ENCODE assay signal across 8 mouse cellular contexts in the genomic region with DNA sequence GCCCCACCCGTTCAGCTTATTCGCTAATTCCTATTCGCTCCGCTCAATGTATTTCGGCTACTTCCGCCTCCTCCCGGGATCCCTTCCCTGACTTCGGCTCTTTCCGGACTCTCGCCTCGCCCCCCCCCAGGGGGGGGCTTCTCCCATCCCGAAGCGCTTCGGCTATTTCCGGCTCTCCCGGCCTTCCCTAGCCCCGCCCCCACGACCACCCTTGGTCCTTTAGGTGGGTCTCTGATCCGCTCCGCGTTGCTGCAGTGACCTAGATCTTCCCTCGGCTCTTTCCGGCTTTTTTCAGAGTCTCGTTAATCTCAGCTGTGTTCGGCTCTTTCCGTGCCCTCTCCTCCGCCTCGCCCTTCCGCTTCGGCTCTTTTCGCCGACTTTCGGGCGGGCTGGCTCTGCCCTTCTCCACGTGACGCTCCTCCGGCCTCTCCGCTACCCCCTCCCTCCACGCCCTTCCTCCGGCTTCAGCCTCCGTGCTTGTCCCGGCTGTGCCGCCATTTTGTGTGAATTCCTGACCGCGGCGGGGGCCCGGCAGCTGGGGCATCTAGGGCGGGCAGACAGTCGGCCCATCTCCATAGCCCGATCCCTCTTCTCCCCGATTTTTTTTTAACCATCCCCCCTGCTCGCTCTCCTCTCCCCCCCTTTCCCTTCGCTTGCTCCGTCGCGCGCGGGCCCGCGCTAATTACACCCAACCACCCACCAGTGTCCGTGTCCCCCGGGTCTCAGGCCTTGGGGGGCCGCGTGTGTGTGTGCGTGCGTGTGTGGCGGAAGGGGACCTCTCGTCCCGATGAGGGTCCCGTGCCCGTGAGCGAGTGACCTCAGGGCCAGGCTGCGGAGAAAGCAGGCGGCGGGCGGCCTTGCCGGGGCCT. TPM values are rescaled to one million over a fixed set of nuclear protein-coding genes. Genes with fewer than 3 reads are reported as not detected.
DNase-seq lines count a peak whose midpoint lies in the region; ATAC-seq lines count a peak whose summit lies in the region.

No protein-coding gene starts in this region.

- no peaks in the 10 kb centered on the region for H3K9me3 ChIP-seq in hindbrain, embryonic 15.5 days

- peak; percentile 96 for ATAC-seq in hindbrain, embryonic 15.5 days (ENCODE audit: low FRiP score, low read depth)

- WGBS in hindbrain, embryonic 15.5 days, result under 1% methylated on average over 77 of the region's 77 CpGs
- WGBS in macrophage (ENCODE audit: missing documents), result under 1% methylated on average over 77 of the region's 77 CpGs

- peaks cover 36% of the 10 kb centered on the region for H3K79me2 ChIP-seq in macrophage (ENCODE audit: inconsistent target)

- H3K4me2 ChIP-seq in hindbrain, embryonic 15.5 days, result peak overlapping the region; percentile 77

- peak overlapping the region; percentile 100 for H3K27ac ChIP-seq in hindbrain, embryonic 15.5 days (replicated peaks)
- H3K27ac ChIP-seq in macrophage, result peak overlapping the region; percentile 95

- peak overlapping the region; percentile 100 for H3K9ac ChIP-seq in hindbrain, embryonic 15.5 days

- peak overlapping the region; percentile 93 for H3K4me3 ChIP-seq in hindbrain, embryonic 15.5 days
- H3K4me3 ChIP-seq in macrophage (ENCODE audit: inconsistent target), result peak overlapping the region; percentile 55

- H3K4me1 ChIP-seq in hindbrain, embryonic 15.5 days (replicated peaks), result peaks cover 25% of the 10 kb centered on the region

- H3K27me3 ChIP-seq in hindbrain, embryonic 15.5 days, result no peaks in the 10 kb centered on the region

- H3K36me3 ChIP-seq in hindbrain, embryonic 15.5 days, result no peaks in the 10 kb centered on the region
- no peaks in the 10 kb centered on the region for H3K36me3 ChIP-seq in macrophage (ENCODE audit: inconsistent target)

- peak; percentile 99 for DNase-seq in T-cell, adult 2 months (ENCODE audit: low spot score)
- peak; percentile 98 to 99 for DNase-seq in cerebellum, postnatal 36 days
- DNase-seq in frontal cortex, postnatal 36 days (ENCODE audit: low spot score in 2 of 2), result peak; percentile 98
- peak; percentile 98 to 99 for DNase-seq in left cerebral cortex, adult 18-20 months (ENCODE audit: low spot score in 2 of 2)
- DNase-seq in right cerebral cortex, adult 18-20 months, result peak; percentile 99
- DNase-seq in urinary bladder, postnatal 10 days (ENCODE audit: low spot score), result peak; percentile 96

RNA-seq across cellular contexts. Expression of a gene that starts 0.7 kb away (rescaled TPM):
- 17.5 and 17.6 TPM in 2 replicates for polyA plus RNA-seq in hindbrain, embryonic 15.5 days (2015; fragmentation: Nextera tagmentation; extraction: Ambion mirVana)
- 10 to 100 TPM; 52.7 to 60.7 TPM for total RNA-seq in left cerebral cortex, adult 18-20 months (2021)
- total RNA-seq in macrophage (2018; cell fraction: chromatin; rRNA removed), result 100 to 1,000 TPM in 2 of 26 experiments, 10 to 100 TPM in 24; 40.1 to 107 (median 74.8) TPM
- total RNA-seq in macrophage (2018; cell fraction: cytosol; rRNA removed), result 10 to 100 TPM; 18.6 to 45.7 (median 30.8) TPM
- 10 to 100 TPM; 34.2 to 77.9 (median 51.1) TPM for total RNA-seq in macrophage (2018; cell fraction: nucleus; rRNA removed)
- 23.8 to 26.3 TPM (median 25.4 TPM) in 3 replicates for polyA plus RNA-seq in macrophage (2018)

RNA-seq across cellular contexts. Expression of a gene that starts 12.4 kb away (rescaled TPM):
- 251 and 261 TPM in 2 replicates for polyA plus RNA-seq in hindbrain, embryonic 15.5 days (2015; fragmentation: Nextera tagmentation; extraction: Ambion mirVana)
- total RNA-seq in left cerebral cortex, adult 18-20 months (2021), result 100 to 1,000 TPM; 114 to 119 TPM
- total RNA-seq in macrophage (2018; cell fraction: chromatin; rRNA removed), result 10 to 100 TPM in 24 of 26 experiments, 1 to 10 TPM in 2; 7.7 to 58.2 (median 29.0) TPM
- total RNA-seq in macrophage (2018; cell fraction: cytosol; rRNA removed), result 10 to 100 TPM; 42.3 to 78.0 (median 54.8) TPM
- total RNA-seq in macrophage (2018; cell fraction: nucleus; rRNA removed), result 10 to 100 TPM; 18.5 to 56.7 (median 31.3) TPM
- 50.0 to 88.6 TPM (median 68.1 TPM) in 3 replicates for polyA plus RNA-seq in macrophage (2018)

RNA-seq across cellular contexts. Expression of a gene that starts 52.5 kb away (rescaled TPM):
- 67.8 and 75.6 TPM in 2 replicates for polyA plus RNA-seq in hindbrain, embryonic 15.5 days (2015; fragmentation: Nextera tagmentation; extraction: Ambion mirVana)
- total RNA-seq in left cerebral cortex, adult 18-20 months (2021), result 10 to 100 TPM; 75.9 to 81.5 TPM
- 1 to 10 TPM in 22 of 26 experiments, not detected in 4; 1.3 to 9.0 (median 2.7) TPM for total RNA-seq in macrophage (2018; cell fraction: chromatin; rRNA removed)
- 10 to 100 TPM; 44.2 to 78.5 (median 64.6) TPM for total RNA-seq in macrophage (2018; cell fraction: cytosol; rRNA removed)
- 10 to 100 TPM in 21 of 26 experiments, 1 to 10 TPM in 5; 4.6 to 31.6 (median 18.8) TPM for total RNA-seq in macrophage (2018; cell fraction: nucleus; rRNA removed)
- polyA plus RNA-seq in macrophage (2018), result 9.5 to 50.4 TPM (median 41.7 TPM) in 3 replicates

Comparison
In these comparisons a context has a peak if more than half of its experiments do, and no peak if none do; other contexts are left out.
1. Peak in every context shown above with its lines: DNase-seq, ATAC-seq, H3K4me3 ChIP-seq and H3K27ac ChIP-seq.